Mouse (Mus musculus) neural tube, embryonic 15.5 days (tissue): ENCODE data around the gene Aldh1a7. TPM values are rescaled to one million over a fixed set of nuclear protein-coding genes. Genes with fewer than 3 reads are reported as not detected.

ENCODE experiments used
- polyA plus RNA-seq: library from polyadenylated mRNA; unstranded; fragments of >200 nt; fragmentation: Nextera tagmentation; extraction: Ambion mirVana; gene quantifications from 2 replicates; pipeline ENCODE4 v1.2.1, GENCODE M21; 2015

The Aldh1a7 gene
- polyA plus RNA-seq, 1 experiment from 2014 or later: 2.7 TPM

Other genes starting within 250 kb of the Aldh1a7 start
- gene Aldh1a1, start 234.8 kb downstream of the Aldh1a7 start, polyA plus RNA-seq: 5.0 and 12.9 TPM in 2 replicates
- gene Tmc1, start 226.6 kb upstream of the Aldh1a7 start, polyA plus RNA-seq: 0.06 TPM in 1 of 2 replicates, not detected in the other